Mouse (Mus musculus): ENCODE results near the gene Lef1. TPM values are rescaled to one million over a fixed set of nuclear protein-coding genes. Genes with fewer than 3 reads are reported as not detected.

Gene Lef1
- polyA plus RNA-seq, 1 experiment from 2014 or later, result 18.7 TPM

DNA sequence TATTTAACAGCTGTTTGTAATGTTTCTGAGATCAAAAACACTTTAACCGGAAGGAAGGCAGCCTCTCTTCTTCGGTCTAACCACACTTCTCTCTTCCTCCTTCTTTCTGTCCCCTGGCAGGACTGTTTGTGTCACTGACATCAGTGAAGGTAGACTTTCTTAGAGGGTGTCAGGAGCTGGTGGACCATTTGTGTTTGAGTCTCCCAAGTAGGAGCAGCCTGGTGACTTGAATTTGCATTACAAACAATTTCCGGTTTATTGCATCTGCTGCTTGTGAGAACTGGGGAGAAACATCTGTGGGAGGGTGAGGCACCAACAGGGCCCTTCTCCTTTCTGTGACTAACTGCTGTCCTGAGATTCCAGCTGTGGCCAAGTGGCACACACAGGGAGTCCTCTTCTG is 7.6 kb downstream of the Lef1 start:
- Histone ChIP-seq H3K36me3 (peaks cover 9% of the 10 kb centered on the region; the same call in 1 of the 2 replicates), H3K4me3 (no peak overlapping the region), H3K9me3 (replicated peaks) (no peaks in the 10 kb centered on the region), H3K27ac (ENCODE audit: poor library complexity, severe bottlenecking) (no peak overlapping the region), H3K4me1 (replicated peaks) (no peaks in the 10 kb centered on the region), H3K4me2 (no peak overlapping the region), H3K27me3 (replicated peaks) (no peaks in the 10 kb centered on the region), H3K9ac (no peak overlapping the region)
- no peak for ATAC-seq (ENCODE audit: insufficient number of reproducible peaks, low FRiP score)
- 63% methylated on average over 3 of the region's 3 CpGs for WGBS

DNA sequence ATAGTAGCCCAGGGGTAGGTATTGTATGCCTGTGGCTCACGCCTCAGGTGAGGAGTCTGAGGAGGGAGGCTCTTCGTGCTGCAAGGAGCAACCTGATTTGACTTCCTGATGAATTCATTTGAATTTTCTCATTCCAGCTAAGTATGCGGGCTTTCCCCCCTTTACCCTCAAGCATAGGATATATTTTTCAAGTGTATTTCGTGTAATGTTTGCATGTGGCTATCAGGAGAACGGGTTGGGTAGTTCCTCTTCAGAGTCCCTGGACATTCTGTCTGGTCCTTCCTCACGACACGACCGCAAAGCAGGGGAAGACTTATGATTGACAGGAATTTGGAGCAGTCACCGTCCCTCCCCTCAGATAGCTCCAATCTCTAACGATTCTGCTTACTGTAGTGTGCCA is 9.2 kb downstream of the Lef1 start:
- no peaks in the 10 kb centered on the region for H3K4me1 ChIP-seq (replicated peaks)
- no peaks in the 10 kb centered on the region for H3K27me3 ChIP-seq (replicated peaks)
- no peaks in the 10 kb centered on the region for H3K9me3 ChIP-seq (replicated peaks)
- WGBS, result 53% methylated on average over 10 of the region's 10 CpGs
- H3K36me3 ChIP-seq, result peaks cover 13% of the 10 kb centered on the region; the same call in 1 of the 2 replicates
- H3K27ac ChIP-seq (ENCODE audit: poor library complexity, severe bottlenecking), result no peak overlapping the region
- H3K9ac ChIP-seq, result no peak overlapping the region
- H3K4me2 ChIP-seq, result no peak overlapping the region
- ATAC-seq (ENCODE audit: insufficient number of reproducible peaks, low FRiP score), result no peak
- H3K4me3 ChIP-seq, result no peak overlapping the region

DNA sequence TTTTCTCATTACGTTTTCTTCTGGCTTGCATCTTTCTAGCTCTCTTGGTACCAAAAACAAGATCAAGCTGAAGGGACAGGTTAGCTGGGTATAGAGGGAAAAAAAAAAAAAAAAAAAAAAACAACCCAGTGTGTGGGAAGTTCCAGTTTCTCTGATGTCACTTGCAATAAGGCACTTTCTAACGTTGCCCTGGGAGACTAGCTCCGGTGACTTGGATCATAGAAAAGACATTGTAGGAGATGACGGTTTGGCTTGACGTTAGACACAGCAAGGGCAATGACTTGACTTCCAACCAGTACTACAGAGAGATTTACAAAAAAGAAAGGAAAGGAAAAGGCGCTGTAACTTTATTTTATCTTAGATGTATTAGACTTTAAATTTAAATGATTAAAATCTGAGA is 13.2 kb downstream of the Lef1 start:
- Histone ChIP-seq H3K4me2 (no peak overlapping the region), H3K27ac (ENCODE audit: poor library complexity, severe bottlenecking) (no peak overlapping the region), H3K4me1 (replicated peaks) (0 out of 2 replicates have a peak, but pooled peaks cover 5% of the 10 kb centered on the region), H3K36me3 (0 out of 2 replicates have a peak, but pooled peaks cover 9% of the 10 kb centered on the region), H3K27me3 (replicated peaks) (no peaks in the 10 kb centered on the region), H3K9ac (no peak overlapping the region), H3K9me3 (replicated peaks) (no peaks in the 10 kb centered on the region), H3K4me3 (no peak overlapping the region)
- 79% methylated on average over 6 of the region's 6 CpGs for WGBS
- ATAC-seq (ENCODE audit: insufficient number of reproducible peaks, low FRiP score), result no peak

DNA sequence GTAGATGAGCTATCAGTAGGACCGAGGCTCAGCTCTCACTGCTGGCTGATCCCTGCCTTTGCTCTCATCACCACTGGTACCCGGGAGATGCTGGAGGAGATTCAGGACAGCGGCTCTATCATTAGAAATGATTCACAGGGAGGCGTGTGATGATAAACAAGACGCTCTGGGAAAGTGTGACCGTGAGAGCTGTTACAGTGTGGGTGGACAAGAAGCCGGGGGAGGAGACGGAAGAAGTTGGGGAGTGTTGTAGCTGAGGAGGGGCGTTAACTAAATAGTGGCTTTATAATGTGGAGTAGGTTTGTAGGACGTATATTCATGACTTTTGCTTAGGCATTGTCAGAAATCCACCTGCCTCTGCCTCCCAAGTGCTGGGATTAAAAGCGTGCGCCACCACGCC is 15.6 kb downstream of the Lef1 start:
- H3K9ac ChIP-seq, result no peak overlapping the region
- 0 out of 2 replicates have a peak, but pooled peaks cover 5% of the 10 kb centered on the region for H3K4me1 ChIP-seq (replicated peaks)
- H3K4me3 ChIP-seq, result no peak overlapping the region
- no peaks in the 10 kb centered on the region for H3K27me3 ChIP-seq (replicated peaks)
- no peaks in the 10 kb centered on the region for H3K9me3 ChIP-seq (replicated peaks)
- H3K4me2 ChIP-seq, result no peak overlapping the region
- WGBS, result 82% methylated on average over 13 of the region's 13 CpGs
- H3K36me3 ChIP-seq, result 0 out of 2 replicates have a peak, but pooled peaks cover 12% of the 10 kb centered on the region
- no peak overlapping the region for H3K27ac ChIP-seq (ENCODE audit: poor library complexity, severe bottlenecking)
- ATAC-seq (ENCODE audit: insufficient number of reproducible peaks, low FRiP score), result no peak

DNA sequence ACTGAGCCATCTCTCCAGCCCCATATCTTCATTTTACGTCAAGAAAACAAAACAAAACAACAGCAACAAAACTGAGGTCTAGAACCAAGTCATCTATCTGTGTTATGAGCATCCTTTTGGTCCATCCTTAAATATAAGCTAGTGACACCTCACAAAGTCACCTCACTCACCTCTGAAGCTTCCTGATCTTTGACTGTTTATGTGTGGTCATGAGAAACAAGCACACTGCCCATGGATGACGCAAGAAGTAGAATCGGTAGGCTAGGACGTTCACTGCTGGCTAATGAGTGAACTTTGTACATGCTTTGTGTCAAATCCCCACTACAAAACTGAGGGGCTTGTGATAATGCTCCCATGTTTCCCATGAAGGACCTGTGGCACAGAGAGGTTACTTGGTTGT is 16.2 kb downstream of the Lef1 start:
- 0 out of 2 replicates have a peak, but pooled peaks cover 10% of the 10 kb centered on the region for H3K36me3 ChIP-seq
- no peaks in the 10 kb centered on the region for H3K9me3 ChIP-seq (replicated peaks)
- H3K4me1 ChIP-seq (replicated peaks), result 0 out of 2 replicates have a peak, but pooled peaks cover 5% of the 10 kb centered on the region
- ATAC-seq (ENCODE audit: insufficient number of reproducible peaks, low FRiP score), result no peak
- H3K27ac ChIP-seq (ENCODE audit: poor library complexity, severe bottlenecking), result no peak overlapping the region
- no peak overlapping the region for H3K4me2 ChIP-seq
- H3K27me3 ChIP-seq (replicated peaks), result no peaks in the 10 kb centered on the region
- H3K4me3 ChIP-seq, result no peak overlapping the region
- WGBS, result 87% methylated on average over 4 of the region's 4 CpGs
- H3K9ac ChIP-seq, result no peak overlapping the region

DNA sequence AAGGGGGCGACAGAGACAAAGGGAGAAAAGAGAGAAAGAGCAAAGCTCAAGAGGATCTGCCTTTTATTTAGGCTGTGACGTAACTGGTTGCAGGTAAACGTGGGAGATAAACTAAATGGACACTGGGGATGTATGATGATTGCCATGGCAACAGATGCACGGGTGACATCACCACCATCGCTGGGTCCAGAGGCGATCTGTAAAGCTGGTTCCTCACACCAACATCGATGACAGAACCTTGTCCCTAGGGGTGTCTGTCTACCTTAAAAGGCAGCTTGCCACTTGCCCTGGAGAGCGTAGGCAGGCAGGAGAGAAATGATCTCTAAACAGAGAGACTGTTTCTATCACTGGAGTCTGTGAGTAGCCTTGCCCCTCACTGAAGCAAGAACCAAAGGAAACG is 23.7 kb downstream of the Lef1 start:
- H3K27ac ChIP-seq (ENCODE audit: poor library complexity, severe bottlenecking), result no peak overlapping the region
- no peak overlapping the region for H3K4me2 ChIP-seq
- H3K4me1 ChIP-seq (replicated peaks), result peaks cover 45% of the 10 kb centered on the region
- H3K4me3 ChIP-seq, result no peak overlapping the region
- no peaks in the 10 kb centered on the region for H3K36me3 ChIP-seq
- 55% methylated on average over 9 of the region's 9 CpGs for WGBS
- no peaks in the 10 kb centered on the region for H3K9me3 ChIP-seq (replicated peaks)
- ATAC-seq (ENCODE audit: insufficient number of reproducible peaks, low FRiP score), result no peak
- H3K9ac ChIP-seq, result no peak overlapping the region
- no peaks in the 10 kb centered on the region for H3K27me3 ChIP-seq (replicated peaks)

DNA sequence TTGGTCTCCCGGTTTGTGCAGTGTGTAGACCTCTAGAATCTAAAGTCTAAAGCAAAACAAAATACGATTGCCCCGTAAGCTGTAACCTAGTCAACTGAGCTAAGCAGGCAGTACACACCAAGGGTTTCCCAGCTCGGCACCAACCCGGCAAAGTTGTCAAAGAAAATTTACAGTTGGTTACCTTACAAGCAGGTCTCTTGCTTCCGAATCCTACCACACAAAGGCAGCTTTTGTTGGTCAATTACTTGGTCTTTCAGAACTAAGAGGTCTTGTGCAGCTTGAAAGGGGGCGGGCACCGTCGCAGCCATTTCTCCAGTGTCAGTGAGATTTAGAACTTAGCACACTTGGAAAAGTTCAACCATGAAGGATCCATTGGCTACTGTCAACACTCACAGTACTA is 25.2 kb downstream of the Lef1 start:
- H3K4me3 ChIP-seq, result no peak overlapping the region
- H3K27ac ChIP-seq (ENCODE audit: poor library complexity, severe bottlenecking), result no peak overlapping the region
- 70% methylated on average over 9 of the region's 9 CpGs for WGBS
- no peak for ATAC-seq (ENCODE audit: insufficient number of reproducible peaks, low FRiP score)
- peaks cover 57% of the 10 kb centered on the region for H3K4me1 ChIP-seq (replicated peaks)
- no peak overlapping the region for H3K4me2 ChIP-seq
- no peaks in the 10 kb centered on the region for H3K36me3 ChIP-seq
- no peak overlapping the region for H3K9ac ChIP-seq
- no peaks in the 10 kb centered on the region for H3K27me3 ChIP-seq (replicated peaks)
- H3K9me3 ChIP-seq (replicated peaks), result no peaks in the 10 kb centered on the region

DNA sequence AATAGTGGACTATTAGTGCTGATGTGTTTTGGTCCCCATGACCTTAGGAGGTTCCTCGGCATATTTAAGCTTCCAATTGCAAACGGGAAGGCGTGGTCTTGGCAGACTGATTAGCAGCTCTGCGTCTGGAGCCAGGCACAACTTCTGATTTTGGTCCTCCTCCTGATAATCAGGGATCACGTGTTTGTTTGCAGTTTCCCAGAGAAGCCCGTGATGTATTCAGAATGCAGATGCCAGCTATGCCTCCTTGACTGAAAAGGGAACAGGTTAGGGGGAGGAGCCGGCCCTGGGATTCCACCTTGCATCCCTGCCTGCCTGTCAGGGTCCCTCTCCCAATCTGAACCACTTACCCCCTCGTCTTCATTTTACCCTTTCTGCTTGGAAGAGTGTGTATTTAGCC is 26.2 kb downstream of the Lef1 start:
- H3K4me2 ChIP-seq, result peak overlapping the region; percentile 51
- H3K4me3 ChIP-seq, result no peak overlapping the region
- no peaks in the 10 kb centered on the region for H3K36me3 ChIP-seq
- no peaks in the 10 kb centered on the region for H3K27me3 ChIP-seq (replicated peaks)
- 13% methylated on average over 8 of the region's 8 CpGs for WGBS
- no peak overlapping the region for H3K27ac ChIP-seq (ENCODE audit: poor library complexity, severe bottlenecking)
- H3K9ac ChIP-seq, result no peak overlapping the region
- H3K9me3 ChIP-seq (replicated peaks), result no peaks in the 10 kb centered on the region
- peaks cover 57% of the 10 kb centered on the region for H3K4me1 ChIP-seq (replicated peaks)
- no peak for ATAC-seq (ENCODE audit: insufficient number of reproducible peaks, low FRiP score)

DNA sequence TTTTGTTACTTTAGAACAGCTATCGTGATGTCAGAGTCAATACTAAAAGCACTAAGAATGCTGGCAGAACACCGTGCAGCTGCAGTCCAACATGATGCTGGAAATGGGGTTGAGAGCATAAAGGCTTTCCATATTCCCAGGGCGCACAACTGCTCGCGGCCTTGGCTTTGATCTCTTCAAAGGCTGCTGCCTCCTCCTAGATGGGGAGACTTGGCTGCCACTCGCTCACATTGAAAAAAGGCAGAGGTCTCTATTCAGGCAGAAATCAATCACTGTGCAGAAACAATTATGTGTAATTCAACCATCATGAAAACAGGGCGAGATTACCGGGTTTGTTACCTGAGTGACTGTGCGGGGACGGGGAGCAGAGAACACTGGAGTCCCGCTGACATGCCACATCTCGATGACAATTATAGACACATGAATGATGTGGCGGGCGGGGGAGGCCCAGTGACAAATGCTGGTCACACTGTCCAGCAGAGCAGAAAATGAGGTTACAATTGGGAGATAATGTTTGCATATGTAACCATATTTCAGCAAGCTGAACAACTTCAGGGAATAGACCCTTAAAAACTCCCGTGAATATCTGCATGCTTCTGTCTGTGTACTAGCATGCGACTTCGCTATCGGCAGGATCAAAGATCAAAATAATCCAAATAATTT is 27.0 kb downstream of the Lef1 start:
- H3K27me3 ChIP-seq (replicated peaks), result no peaks in the 10 kb centered on the region; the same call in 1 of the 2 replicates
- peak overlapping the region; percentile 51 for H3K4me2 ChIP-seq
- H3K9me3 ChIP-seq (replicated peaks), result no peaks in the 10 kb centered on the region
- 55% methylated on average over 18 of the region's 18 CpGs for WGBS
- ATAC-seq (ENCODE audit: insufficient number of reproducible peaks, low FRiP score), result no peak
- no peak overlapping the region for H3K9ac ChIP-seq
- no peaks in the 10 kb centered on the region for H3K36me3 ChIP-seq
- peaks cover 57% of the 10 kb centered on the region for H3K4me1 ChIP-seq (replicated peaks)
- no peak overlapping the region; the same call in 1 of the 2 replicates for H3K27ac ChIP-seq (ENCODE audit: poor library complexity, severe bottlenecking)
- H3K4me3 ChIP-seq, result no peak overlapping the region

DNA sequence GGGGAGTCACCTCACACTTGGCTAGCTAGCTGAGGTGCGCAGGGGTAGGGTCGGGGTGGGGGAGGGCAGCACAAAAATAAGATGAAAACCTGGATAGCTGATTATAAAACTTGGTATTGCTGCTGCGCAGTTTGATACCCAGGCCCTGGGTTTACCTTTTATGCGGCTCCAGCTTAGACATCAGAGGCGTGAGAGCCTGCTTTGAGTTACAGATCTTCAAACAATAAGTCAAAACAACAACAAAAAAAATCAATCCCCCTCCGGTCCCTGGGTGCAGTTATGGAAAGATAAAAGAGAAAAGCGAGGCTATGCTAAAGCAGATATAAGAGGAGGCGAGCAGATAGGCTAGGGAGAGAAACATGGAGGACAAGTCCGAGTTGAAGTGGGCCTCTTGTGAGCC is 28.0 kb downstream of the Lef1 start:
- Histone ChIP-seq H3K4me1 (replicated peaks) (peaks cover 62% of the 10 kb centered on the region), H3K27me3 (replicated peaks) (peaks cover 5% of the 10 kb centered on the region; the same call in 1 of the 2 replicates), H3K4me3 (no peak overlapping the region), H3K9ac (no peak overlapping the region), H3K4me2 (peak overlapping the region; percentile 33; the same call in 1 of the 2 replicates), H3K27ac (ENCODE audit: poor library complexity, severe bottlenecking) (peak overlapping the region; percentile 83), H3K9me3 (replicated peaks) (no peaks in the 10 kb centered on the region), H3K36me3 (no peaks in the 10 kb centered on the region)
- ATAC-seq (ENCODE audit: insufficient number of reproducible peaks, low FRiP score), result no peak
- WGBS, result 29% methylated on average over 9 of the region's 9 CpGs

DNA sequence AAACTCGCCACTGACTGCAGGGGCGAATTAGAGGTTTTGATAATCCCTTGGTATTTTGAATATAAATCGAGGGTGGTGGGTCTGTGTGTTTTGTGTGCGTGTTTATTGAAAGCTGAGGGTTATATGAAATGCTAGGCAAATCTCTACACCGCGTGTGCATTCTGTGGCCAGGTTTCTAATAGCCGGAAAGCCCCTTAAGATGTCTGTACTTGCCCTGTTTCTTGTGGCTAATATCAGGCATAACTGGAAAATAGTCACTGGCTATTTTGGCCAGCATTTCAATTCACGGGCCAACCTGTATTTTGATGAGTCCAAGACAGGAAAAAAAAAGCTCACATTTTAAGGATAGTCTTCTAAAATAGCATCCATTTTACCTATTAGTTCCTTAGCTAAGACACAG is 28.5 kb downstream of the Lef1 start:
- 43% methylated on average over 8 of the region's 8 CpGs for WGBS
- Histone ChIP-seq H3K4me3 (no peak overlapping the region), H3K27me3 (replicated peaks) (peaks cover 9% of the 10 kb centered on the region; the same call in 1 of the 2 replicates), H3K4me1 (replicated peaks) (peaks cover 65% of the 10 kb centered on the region), H3K9me3 (replicated peaks) (no peaks in the 10 kb centered on the region), H3K4me2 (peak overlapping the region; percentile 40), H3K36me3 (no peaks in the 10 kb centered on the region), H3K9ac (no peak overlapping the region; the same call in 1 of the 2 replicates), H3K27ac (ENCODE audit: poor library complexity, severe bottlenecking) (peak overlapping the region; percentile 83)
- no peak for ATAC-seq (ENCODE audit: insufficient number of reproducible peaks, low FRiP score)

Measured in heart, embryonic 12.5 days (tissue).